Mouse (Mus musculus) bone marrow, adult 2 months (tissue): Measurements from ENCODE around the gene Mrpl53.

Experiments
- CTCF ChIP-seq: fragments of 200-500 bp; IDR thresholded peaks from 2 replicates; pipeline ENCODE4 v1.5.1; 2011; ENCODE audit warnings: low read length, control low read depth; ENCODE audit not compliant: control insufficient read depth, insufficient read depth
- POLR2A ChIP-seq: fragments of 200-500 bp; IDR thresholded peaks from 2 replicates; pipeline ENCODE4 v1.6.1; 2011; ENCODE audit warnings: low read depth, mild to moderate bottlenecking, control low read depth, low read length, borderline replicate concordance; ENCODE audit not compliant: control insufficient read depth

- TF ChIP-seq CTCF, result no peak
- no peak for TF ChIP-seq POLR2A
Observed at GRCm38 (mm10) chr6:83068221-83068620, 40.6 kb upstream of the Mrpl53 start.
